Mouse (Mus musculus) right cerebral cortex, postnatal 25 days (tissue): ENCODE results near the gene Dnajc16.

Source experiments
- DNase-seq: peaks from one replicate; pipeline ENCODE4 v3.0.0; 2022

Gene Dnajc16

DNA sequence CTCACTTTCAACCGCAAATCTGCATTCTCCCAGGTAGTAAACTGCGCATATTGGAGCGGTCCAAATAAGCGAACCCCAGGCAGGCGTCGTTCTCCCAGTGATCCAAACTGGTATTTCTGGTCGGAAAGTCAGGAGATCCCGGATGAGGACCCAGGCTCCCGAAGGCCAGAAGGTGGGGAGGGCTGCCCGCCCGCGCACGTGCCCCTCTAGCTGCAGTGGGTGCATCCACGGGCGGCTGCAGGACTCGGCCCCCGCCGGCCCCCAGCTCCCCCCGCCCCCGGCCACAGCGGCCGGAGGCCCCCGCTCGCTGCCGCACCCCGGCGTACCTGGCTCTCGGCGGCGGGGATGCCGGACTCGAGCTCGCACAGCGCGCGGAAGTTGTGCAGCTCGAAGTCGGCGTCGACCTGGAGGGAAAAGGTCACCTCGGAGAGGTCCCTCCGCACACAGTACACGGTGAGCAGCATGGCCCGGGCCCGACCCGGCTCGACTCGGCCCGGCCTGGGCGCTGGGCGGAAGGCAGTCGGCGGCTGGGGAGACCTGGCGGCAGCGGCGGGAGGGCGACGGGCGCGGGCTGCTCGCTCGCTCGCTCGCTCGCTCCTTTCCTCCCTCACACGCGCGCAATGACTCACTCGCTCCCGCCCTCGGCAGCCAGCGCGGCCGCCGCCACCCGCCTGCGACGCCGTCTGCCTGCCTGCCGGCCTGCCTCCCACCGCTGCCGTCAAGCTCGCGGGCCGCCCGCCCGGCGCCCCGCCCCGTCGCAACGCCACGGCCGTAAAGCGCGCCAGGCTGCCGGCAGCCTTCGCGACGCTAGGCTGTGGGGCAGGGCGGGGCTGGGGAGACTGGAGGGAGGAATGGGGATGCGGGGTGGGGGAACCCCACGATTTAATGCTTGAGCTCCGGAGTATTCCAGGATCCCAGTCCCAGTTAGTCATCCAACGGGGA is 67.7 kb downstream of the Dnajc16 start, which contains the start of gene Ddi2:
TSS of gene Ddi2 (minus strand) at position 689 of the 942 bp plus-strand sequence.
- DNase-seq: peak; percentile 94

- no peak for DNase-seq
Observed at GRCm38 (mm10) chr4:141721961-141722360, 68.8 kb downstream of the Dnajc16 start.

- no peak for DNase-seq
Observed at GRCm38 (mm10) chr4:141720761-141721523, 69.8 kb downstream of the Dnajc16 start.

DNA sequence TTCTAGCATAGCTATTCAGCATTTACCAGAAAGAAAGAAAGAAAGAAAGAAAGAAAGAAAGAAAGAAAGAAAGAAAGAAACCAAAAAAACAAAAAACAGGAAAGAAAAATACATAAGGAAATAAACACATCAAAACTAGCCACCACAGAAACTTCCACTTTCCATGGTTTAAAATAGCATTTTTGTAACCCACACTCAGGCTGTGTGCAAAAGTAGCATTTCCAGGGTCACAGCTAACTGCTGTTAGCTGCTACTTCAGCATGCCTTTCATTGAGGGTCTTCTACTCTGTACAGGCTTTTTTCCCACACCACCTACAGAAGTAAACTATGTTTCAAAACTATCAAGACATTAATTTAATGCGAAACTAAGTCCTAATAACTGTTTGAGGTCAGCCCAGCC is 71.4 kb downstream of the Dnajc16 start:
- no peak for DNase-seq

DNA sequence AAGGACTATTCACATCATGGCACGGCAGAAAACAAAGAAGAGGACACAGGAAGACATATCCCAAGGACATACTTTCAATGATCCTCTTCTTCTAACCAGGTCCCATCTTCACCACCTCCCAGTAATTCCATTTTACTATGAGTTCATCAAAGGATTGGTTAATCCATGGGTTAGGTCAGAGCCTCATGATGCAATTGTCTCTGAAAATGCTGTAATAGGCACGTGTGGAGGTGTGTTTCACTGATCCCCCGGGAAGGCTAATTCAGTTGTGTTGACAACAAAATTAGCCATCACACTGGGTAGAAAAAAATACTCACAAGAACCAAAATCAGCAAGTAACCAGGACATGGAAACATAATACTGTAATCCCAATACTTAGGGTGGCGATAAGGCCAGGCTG is 73.1 kb downstream of the Dnajc16 start:
- no peak for DNase-seq

DNA sequence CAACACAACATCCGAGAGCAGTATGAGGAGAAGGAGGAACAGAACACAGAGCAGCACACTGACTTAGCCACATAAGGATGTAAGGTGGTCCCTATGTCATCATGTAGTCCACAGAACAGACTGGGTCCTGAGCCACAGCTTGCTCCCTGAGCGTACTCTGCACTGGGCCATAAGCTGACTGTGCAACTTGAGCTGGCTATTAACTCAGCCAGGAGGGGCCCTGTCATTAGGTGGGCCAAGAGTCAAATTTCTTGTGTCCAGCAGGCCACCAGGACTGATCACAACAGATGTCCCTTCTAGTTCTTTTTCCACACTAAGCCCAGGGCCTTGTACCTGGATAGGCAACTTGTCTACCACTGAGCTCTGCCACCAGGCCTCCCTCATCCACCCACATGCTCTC is 75.7 kb downstream of the Dnajc16 start:
- no peak for DNase-seq

GRCm38 (mm10) chr4:141713598-141714142 is 77.1 kb downstream of the Dnajc16 start:
- DNase-seq: no peak

DNA sequence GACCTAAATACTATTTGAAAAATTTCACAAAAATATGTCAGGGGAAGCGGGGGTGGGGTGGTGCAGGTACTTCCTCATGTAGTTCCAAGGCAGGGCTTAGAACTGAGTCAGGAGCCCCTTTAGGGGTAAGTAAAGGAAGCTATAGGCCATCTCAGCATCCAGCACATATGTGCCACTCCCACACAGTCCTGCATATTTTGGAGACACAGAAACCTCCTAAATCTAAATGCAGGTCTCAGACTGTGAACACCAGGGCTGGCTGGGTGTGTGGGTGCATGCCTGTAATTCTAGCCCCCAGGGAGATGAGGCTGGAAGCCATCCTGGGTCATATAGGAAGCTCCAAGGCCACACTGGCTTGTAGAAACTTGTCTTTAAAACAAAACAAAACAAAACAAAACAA is 79.5 kb downstream of the Dnajc16 start:
- DNase-seq: peak; percentile 22
